Mouse (Mus musculus) cerebellum, postnatal 14 days (tissue): Measurements from ENCODE around the gene Dennd6a.

Experiments used
- DNase-seq, 2 experiments: peaks; one replicate each; pipeline ENCODE4 v3.0.0; 2021; ENCODE audit warnings: mixed read lengths in 2 of 2

Gene Dennd6a

DNA sequence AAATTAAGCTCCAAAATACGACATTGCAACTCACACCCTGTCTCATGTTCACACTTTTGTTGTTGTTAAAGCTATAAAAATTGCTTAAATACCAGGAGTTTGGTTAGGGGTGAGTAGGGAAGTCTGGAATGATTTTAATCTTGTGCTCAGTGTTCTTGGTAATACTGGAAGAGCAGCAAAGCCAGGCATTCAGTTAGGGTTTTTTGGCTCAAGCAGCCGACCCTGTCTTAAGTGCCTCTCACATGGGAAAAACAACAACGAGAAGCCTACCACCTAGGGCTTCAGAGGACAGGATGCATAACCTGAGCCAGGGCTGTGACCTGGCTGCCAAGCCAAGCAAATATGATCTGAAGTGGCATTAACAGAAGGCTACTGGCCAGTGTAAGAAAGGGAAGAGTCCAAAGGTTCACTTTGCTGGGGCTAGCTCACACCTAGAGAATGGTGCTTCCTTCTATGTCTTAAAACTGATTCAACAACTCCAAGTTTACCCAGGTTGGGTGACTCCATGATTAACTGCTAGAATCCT lies 2.7 kb downstream of the Dennd6a start:
- DNase-seq, result no peak

DNA sequence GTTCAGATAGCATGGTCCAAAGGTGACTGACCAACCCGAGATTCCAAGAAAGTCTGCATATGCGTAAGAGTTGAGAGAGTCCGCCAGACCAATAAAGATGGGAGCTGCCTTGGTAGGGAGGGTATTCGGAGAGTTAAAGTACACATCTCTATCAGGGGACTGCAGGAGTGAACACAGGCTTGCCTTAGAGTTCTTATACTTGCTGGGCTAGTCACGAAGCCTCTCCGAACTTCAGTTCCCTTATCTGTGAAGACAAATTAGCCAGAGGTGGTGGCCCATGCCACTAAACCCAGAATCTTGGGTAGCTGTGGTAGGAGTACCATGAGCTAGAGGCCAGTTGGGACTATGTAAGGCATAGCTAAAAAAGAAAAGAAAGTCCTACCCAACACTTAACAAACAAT lies 5.1 kb downstream of the Dennd6a start:
- peak in 1 of 2 experiments; percentile 7 for DNase-seq

DNA sequence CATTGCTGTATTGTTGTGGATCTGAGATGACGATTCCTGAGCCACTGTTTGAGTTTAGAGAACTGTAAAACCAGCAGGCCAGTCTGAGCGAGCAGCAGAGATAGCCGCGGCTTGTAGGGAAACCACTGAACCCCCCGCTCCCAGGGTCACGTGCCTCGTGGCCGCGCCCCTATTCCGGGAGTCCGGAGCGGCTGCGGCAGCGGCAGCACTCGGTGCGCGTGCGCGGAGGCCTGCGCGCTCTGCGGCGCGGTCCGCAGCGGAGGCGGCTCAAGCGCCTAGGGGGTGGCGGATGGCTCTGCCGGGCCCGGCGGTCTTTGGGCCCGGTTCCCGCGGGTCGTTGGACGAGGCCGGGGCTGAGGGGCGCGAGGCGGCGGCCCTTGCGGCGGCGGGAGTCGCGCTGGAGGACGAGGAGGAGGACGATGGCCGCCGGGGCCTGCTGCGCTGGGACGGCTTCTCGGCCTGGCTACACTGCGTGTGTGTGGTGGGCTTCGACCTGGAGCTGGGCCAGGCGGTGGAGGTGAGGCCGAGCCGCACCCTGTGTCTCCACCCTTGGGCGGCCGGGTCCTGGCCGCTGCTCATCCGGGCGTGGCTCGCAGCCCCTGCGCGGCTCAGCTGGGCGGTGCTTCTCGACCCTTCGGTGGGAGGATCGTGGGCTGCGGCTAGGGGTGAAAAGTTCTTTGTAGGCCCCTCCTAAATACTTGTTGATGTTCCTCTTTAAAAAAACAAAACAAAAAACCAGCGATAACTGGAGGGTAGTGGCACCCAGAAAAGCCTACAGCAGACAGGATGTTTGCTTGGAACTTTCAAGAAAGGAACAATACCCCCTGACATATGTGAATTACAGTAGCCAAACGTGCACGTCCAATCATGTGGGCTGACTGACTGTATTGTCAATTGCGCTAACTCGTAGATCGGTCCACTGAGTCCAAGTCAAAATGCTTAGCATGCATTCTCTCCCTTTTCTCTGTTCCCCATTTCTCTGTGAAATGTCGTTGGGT lies 6.0 kb downstream of the Dennd6a start:
- peak; percentile 89 to 90 for DNase-seq

DNA sequence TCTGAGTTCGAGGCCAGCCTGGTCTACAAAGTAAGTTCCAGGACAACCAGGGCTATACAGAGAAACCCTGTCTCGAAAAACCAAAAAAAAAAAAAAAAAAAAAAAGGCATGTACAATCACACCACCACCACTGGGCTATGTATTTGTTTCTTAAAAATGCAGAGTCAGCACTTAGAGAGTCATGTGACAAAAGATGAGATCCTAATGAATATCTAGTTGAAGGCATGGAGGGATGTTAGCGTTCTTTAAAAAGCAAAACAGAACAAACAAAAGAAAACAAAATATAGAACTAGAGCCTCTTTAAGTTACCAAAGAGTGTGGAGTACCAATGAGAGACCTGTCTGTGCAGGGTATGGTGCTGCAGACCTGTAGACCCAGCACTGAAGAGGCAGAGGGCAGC lies 10.0 kb downstream of the Dennd6a start:
- no peak for DNase-seq

DNA sequence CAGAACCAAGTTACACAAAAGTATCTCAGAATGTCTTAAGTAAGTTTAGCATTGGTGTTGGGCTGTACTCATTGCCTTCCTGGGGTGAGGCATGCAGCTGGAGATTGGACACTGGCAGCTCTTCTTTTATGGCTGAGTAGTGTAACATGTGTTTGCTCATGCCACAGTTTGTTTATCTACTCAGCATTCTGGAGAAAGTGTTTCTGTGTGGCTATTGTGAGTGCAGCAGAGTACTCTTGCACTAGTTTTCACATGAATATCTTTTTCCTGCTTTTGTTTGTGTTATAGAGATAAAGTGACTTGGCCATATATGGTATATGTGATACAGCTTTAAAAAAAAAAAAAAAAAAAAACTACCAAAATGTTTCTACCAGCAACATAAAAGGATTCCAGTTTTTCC lies 13.5 kb downstream of the Dennd6a start:
- DNase-seq, result no peak

DNA sequence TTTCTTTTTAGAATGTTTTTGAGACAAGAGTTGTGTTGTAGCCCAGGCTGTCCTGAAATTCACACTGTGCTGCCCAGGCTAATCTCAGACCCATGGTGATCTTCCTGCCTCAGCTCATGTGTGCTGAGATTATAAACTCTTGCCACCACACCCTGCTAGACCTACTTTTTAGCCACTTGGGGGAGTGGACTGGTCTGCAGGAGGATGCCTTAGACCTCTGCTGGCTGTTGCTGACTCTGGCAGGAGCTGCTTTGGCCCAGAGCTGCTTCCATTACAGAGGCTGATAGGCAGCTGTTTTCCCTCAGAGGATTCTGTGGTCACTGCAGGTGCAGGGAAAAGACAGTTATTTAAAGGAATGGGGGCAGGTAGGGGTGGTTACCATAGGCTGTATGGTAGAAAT lies 17.7 kb downstream of the Dennd6a start:
- DNase-seq, result no peak

DNA sequence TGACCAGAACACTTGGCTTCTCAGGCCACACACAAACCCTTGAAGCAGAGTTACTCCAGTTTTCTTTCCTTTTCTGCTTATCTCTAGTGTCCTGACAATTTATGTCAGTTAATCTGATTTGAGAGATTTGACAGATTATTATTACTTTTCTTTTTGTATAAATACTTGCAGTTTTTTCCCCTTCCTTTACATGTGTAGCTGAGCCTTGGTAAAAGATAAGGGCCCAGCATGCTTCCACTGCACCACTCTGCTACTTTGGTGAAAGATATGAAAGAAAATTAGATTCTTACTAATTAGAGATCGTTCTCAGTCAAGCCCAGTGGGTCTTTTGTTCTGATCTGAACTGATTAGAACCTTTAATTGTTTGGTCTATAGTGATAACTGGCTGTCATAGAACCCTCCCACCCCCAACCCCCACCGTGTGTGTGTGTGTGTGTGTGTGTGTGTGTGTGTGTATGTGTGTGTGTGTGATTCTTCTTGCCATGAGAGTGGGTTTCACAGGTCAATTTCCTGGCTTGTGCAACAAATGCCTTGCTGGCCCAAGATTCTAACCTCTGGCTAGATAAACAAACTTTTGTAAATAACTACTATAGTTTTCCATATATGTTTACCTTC lies 19.7 kb downstream of the Dennd6a start:
- no peak for DNase-seq

GRCm38 (mm10) chr14:26595167-26595566 lies 21.5 kb downstream of the Dennd6a start:
- DNase-seq, result no peak

GRCm38 (mm10) chr14:26595695-26596365 lies 22.2 kb downstream of the Dennd6a start:
- no peak for DNase-seq

DNA sequence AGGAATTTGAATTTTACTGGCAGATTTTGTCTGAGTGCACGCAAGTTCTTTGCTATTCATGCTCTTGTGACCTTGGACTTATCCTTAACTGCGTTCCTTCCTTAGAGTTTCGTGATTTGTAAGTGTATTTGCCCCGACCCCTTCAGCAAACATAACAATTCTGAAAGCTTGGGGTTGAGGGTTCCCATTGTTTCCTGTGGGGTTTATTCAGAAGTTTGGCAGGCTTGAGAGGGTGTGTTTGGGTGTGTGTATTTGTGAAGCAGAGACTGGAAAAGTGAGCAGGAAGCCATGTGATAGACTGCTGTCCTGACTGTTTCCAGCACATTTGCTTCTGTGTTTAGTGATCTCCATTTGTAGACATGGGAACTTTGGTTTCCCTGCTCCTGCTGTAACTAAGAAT lies 31.7 kb downstream of the Dennd6a start:
- no peak for DNase-seq

GRCm38 (mm10) chr14:26609674-26610073 lies 36.0 kb downstream of the Dennd6a start:
- no peak for DNase-seq

GRCm38 (mm10) chr14:26610689-26611088 lies 37.0 kb downstream of the Dennd6a start:
- DNase-seq, result no peak

GRCm38 (mm10) chr14:26625301-26625700 lies 51.6 kb downstream of the Dennd6a start:
- no peak for DNase-seq

GRCm38 (mm10) chr14:26626605-26627140 lies 53.0 kb downstream of the Dennd6a start:
- DNase-seq, result no peak

DNA sequence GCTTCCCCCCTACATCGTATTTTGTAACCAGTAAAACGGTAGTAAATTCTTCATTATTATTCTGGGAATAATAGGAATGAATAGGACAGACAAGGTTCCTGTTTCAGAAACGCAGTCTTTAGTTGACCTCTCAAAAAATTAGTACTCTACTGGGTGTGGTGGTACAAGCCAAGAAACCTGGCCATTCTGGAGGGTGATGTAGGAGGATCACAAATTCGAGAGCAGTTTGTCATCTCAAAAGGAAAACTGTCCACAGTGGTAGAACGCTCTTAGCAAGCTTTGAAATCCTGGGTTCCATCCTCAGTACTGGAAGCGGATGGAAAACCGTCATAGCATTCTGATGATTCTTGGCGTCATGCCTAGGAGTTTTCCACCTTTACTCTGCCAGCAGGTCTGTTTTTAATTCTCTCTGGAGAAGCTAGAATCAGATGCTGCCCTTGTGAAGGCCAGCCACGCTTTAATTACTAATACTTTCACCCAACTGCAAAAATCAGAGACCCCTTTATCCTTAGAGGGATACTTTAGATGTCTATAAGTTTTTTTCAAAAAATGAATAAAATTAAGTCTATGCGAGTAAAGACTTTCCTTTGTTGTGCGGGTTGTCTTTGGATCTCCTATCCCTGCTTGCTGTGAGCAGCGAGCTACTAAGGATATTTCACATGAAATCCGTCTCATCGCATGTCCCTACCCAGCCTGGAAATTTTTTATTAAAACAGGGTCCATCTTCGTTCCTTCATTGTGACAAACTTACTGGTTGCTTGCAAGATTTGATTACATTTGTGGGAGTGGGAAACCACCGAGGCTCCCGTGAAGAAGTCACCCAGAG lies 63.6 kb downstream of the Dennd6a start:
- DNase-seq, result peak; percentile 62 to 70

DNA sequence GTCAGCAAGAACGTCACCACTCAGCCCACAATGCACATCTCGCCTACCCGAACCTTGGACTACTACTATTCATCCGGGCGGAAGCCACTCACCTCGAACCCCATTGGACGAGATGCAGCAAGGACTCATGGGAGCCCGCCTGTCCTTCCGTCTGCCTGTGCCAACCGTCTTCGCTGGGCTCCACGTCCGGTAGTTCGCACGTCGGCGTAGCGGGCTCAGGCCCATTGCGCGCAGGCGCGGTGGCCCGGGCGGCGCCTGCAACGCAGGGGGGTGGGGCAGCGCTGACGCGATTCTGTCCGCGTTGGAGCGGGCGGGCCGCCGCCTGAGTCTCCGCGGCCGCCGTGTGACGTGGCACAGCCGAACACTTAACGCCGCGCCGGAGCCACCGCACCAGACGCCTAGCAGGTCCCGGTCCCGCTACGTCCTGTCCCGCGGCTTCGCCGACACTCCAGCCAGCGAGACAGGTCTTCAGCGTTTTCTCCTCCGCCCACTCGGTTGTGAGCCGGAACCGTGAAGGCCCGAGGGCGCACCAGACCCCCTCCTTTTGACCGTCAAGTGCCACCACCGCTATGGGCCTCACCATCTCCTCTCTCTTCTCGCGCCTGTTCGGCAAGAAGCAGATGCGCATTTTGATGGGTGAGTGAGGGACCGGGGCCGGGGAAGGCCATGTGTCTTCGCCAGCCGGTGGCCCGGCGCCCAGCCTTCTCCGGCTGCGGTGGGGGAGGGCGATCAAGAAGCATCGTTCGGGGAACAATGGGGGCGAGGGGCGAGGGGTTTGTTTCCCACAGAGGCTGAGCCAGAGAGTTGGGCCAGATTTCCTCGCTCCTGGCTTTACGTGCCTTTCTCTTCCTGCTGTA lies 64.4 kb downstream of the Dennd6a start, which contains the start of gene Arf4:
TSS of gene Arf4 (plus strand) at position 224 of the 857 bp plus-strand sequence.
- peak; percentile 98 to 99 for DNase-seq

- DNase-seq, result peak; percentile 52 to 53
Measured at GRCm38 (mm10) chr14:26638708-26639084, 65.0 kb downstream of the Dennd6a start.

GRCm38 (mm10) chr14:26639251-26639650 lies 65.6 kb downstream of the Dennd6a start:
- no peak for DNase-seq

DNA sequence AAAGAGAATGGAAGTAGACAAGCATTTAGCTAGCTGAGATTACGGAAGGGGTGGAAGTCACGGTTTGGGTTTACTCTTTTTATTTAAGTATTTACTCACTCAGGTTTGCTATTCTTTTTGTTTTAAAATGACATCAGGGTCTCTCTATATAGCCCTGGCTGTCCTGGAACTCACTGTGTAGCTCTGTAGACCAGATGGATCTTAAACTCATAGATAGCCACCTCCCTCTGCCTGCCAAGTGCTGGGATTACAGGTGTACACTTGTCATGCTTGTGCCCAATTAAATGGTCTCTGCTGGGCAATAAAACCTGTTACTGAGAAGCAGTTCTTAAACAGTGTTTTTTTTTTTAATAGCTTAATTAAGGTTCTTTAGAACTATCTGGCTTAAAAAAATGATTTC lies 66.3 kb downstream of the Dennd6a start:
- DNase-seq, result peak; percentile 55 to 57

DNA sequence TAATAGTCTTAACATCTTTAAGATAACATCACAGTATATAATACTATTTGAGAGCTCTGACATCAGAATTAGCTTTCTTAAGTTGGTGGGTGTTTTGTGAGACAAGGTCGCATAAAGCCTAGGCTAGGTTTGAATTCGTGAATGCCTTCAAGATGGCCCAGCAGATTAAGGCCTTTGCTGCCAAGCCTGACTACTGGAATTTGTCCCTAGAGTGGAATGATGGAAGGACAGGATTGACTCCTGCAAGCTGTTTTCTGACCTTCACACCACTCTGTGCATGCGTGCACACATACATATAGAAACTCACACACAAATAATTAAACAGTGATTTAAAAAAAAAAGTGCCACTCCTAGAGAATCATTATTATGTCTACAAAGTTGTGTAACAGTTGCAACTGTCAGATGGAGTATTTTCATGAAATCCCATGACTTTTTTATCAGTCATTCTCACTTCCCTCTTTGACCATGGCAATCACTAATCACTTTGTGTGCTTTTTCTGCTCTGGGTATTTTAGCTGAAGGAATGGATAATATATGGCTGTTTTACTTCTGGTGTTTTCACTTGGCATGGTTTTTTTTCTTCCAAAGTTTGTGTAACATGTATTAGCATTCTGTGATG lies 69.5 kb downstream of the Dennd6a start:
- DNase-seq, result no peak
